Mouse (Mus musculus) granulocyte monocyte progenitor cell, adult 5-6 weeks (primary cell): ENCODE measurements at regions not wholly inside any gene's neighbourhood (a gene's known extent, or its start where the extent isn't known, plus 50 kb on each side); places are given as distances from the start of the nearest gene placed in this dataset.

Experiments used
- ATAC-seq: replicated peaks from 2 replicates; pipeline ENCODE4 v1.8.0; 2016; ENCODE audit warnings: mild to moderate bottlenecking, moderate TSS enrichment, inconsistent platforms; ENCODE audit not compliant: poor library complexity, severe bottlenecking

DNA sequence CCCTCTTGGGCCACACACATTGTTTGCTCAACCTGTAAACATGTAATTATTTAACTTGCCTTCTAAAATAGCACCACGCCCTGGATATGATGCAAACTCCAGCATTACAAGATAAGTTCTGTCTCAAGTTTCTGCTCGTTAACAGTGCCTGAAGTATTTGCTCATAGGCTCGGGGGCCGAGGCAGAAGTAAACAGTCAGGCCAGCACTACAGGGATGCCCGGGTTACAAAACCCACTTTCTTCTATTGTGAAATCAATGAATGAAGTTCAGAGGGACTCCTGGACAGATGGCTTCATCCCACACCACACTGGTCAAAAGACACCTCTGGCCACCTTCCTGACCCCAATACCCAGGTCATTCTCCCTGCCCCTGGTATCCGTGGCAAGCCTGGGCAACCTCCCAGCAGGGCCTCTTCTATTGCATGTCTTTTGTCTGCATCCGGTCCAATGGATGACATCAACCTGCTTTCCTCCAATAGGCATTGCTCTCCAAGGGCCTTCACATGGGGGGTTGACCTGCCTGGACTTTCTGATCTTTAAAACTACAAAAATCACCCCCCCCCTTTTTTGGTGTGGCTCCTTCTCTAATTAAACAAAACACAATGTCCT is 49.9 kb upstream of the Klf3 start:
- peak; percentile 89 for ATAC-seq
